Mouse (Mus musculus): Measurements from ENCODE around the gene Gm3233. TPM values are rescaled to one million over a fixed set of nuclear protein-coding genes. Genes with fewer than 3 reads are reported as not detected.
"Not testable (repeated sequence)": the region's sequence is repeated elsewhere in the genome, so short reads cannot be mapped to it uniquely, and the experiment has no call there.

The Gm3233 gene
- not detected in 2 replicates for total RNA-seq (2014; fragmentation: Nextera tagmentation)
- 0.33 TPM in 1 of 2 replicates, not detected in the other for total RNA-seq (2017)
- polyA plus RNA-seq (2012), result not detected in 2 replicates

DNA sequence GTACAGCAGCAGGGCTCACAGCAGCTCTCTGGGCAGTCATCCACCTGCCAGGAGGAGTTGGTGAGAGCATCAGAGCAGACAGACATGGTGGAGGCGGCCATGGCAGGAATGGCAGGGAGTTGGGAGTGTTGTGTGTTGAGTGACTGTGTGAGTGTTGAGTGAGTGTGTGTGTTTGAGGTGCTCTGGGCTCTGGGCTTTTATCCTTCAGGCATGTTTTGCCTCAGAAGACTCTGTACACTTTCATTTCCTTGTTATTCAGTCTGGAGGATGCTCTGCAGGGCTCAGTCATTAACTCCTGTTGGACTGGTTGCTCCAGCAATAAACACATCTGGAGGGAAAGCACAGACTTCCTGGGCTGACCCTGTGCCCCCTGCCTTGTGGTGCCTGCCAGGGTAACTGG lies at the start of gene Gm3233:
Gene Gm3233 (minus strand): TSS at position 101 of the 400 bp plus-strand sequence.
- H3K4me3 ChIP-seq (ENCODE audit: low read depth, low read length); H3K4me1 ChIP-seq (ENCODE audit: insufficient read depth, low read depth, low read length); DNase-seq (ENCODE audit: low spot score); ATAC-seq (ENCODE audit: extremely low read depth, insufficient number of reproducible peaks, low FRiP score, poor library complexity, severe bottlenecking); H3K36me3 ChIP-seq (replicated peaks); H3K9me3 ChIP-seq (replicated peaks); H3K27me3 ChIP-seq (ENCODE audit: insufficient read depth, low read length): not testable (repeated sequence)

DNA sequence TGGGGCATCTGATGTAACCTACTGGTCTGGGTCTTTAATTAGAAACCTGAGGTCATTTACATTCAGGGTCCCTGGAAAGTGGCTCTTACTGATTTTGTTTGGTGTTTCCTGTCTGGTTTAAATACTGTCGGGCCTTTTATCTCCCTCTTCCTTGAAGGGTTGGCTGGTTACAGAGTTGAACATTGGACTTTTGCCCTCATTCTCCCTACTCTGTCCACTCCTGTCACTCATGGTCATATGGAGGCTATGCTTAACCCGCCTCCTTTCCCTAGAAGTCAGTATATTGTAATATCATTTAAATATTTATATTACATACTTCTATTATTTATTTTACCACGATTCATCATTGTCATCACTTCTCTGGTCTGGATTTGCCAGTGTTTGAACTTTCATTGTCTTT lies 44.6 kb upstream of the Gm3233 start:
- H3K36me3 ChIP-seq (replicated peaks), result no peaks in the 10 kb centered on the region
- no peaks in the 10 kb centered on the region for H3K9me3 ChIP-seq (replicated peaks)
- ATAC-seq (ENCODE audit: extremely low read depth, insufficient number of reproducible peaks, low FRiP score, poor library complexity, severe bottlenecking) (no peak), DNase-seq (ENCODE audit: low spot score) (no peak)
- no peak overlapping the region for H3K4me3 ChIP-seq (ENCODE audit: low read depth, low read length)
- no peak for TF ChIP-seq GATA2 (IDR thresholded peaks at IDR 0.05; ENCODE audit: borderline replicate concordance, low read depth, low read length)
- no peak for TF ChIP-seq POLR2AphosphoS5 (IDR thresholded peaks at IDR 0.05; ENCODE audit: insufficient replicate concordance, low read depth, low read length)
- no peak for TF ChIP-seq TAL1 (conservative IDR thresholded peaks at IDR 0.05; ENCODE audit: low read depth, low read length)
- no peak for TF ChIP-seq GATA1 (IDR thresholded peaks at IDR 0.05; ENCODE audit: borderline replicate concordance, low read length)
- peaks cover 4% of the 10 kb centered on the region; the same call in 1 of the 2 replicates for H3K27me3 ChIP-seq (ENCODE audit: insufficient read depth, low read length)
- no peaks in the 10 kb centered on the region for H3K4me1 ChIP-seq (ENCODE audit: insufficient read depth, low read depth, low read length)

DNA sequence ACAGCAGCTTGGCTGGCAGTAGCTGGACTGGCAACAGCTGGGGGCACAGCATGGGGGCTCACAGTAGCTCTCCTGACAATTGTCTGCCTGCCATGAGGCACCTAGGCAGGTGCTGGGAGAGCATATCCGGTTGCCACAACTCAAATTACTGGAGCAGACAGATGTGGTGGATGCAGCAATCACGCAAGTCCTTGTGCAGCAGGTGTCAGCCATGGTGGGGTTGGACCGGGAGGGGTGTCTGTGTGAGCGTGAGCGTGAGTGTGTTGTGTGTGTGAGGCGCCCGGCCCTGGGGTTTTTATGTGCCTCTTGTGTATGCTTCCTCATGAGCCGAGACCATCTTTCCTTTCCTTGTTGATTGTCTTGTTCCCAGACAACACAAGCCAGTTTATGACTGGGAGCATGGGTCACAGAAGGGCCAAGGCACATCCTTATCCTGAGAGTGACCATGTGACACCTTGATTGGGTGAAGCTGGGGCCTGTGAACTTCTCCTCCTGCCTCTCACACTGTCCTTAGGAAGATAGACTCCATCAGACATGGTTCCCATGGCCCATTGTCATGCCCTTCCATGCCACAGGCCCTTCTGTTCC lies 39.5 kb upstream of the Gm3233 start, which contains the start of gene Gm19668:
Gene Gm19668 (minus strand): TSS at position 213 of the 588 bp plus-strand sequence.
- ATAC-seq (ENCODE audit: extremely low read depth, insufficient number of reproducible peaks, low FRiP score, poor library complexity, severe bottlenecking) (no peak), DNase-seq (ENCODE audit: low spot score) (no peak)
- no peaks in the 10 kb centered on the region for H3K4me1 ChIP-seq (ENCODE audit: insufficient read depth, low read depth, low read length)
- H3K27me3 ChIP-seq (ENCODE audit: insufficient read depth, low read length), result peaks cover 11% of the 10 kb centered on the region; the same call in 1 of the 2 replicates
- H3K4me3 ChIP-seq (ENCODE audit: low read depth, low read length), result no peak within 1 kb of the TSS
- no peak for TF ChIP-seq GATA1 (IDR thresholded peaks at IDR 0.05; ENCODE audit: borderline replicate concordance, low read length)
- TF ChIP-seq CTCF (IDR thresholded peaks at IDR 0.05; ENCODE audit: low read depth, low read length), result no peak
- TF ChIP-seq TAL1 (conservative IDR thresholded peaks at IDR 0.05; ENCODE audit: low read depth, low read length), result no peak
- TF ChIP-seq POLR2AphosphoS5 (IDR thresholded peaks at IDR 0.05; ENCODE audit: insufficient replicate concordance, low read depth, low read length), result no peak
- TF ChIP-seq GATA2 (IDR thresholded peaks at IDR 0.05; ENCODE audit: borderline replicate concordance, low read depth, low read length), result no peak
- no peaks in the 10 kb centered on the region for H3K9me3 ChIP-seq (replicated peaks)
- H3K36me3 ChIP-seq (replicated peaks), result no peaks in the 10 kb centered on the region

GRCm38 (mm10) chr10:77798164-77798920 lies 38.9 kb upstream of the Gm3233 start:
- DNase-seq (ENCODE audit: low spot score); H3K36me3 ChIP-seq (replicated peaks); H3K4me3 ChIP-seq (ENCODE audit: low read depth, low read length); ATAC-seq (ENCODE audit: extremely low read depth, insufficient number of reproducible peaks, low FRiP score, poor library complexity, severe bottlenecking); H3K4me1 ChIP-seq (ENCODE audit: insufficient read depth, low read depth, low read length); H3K9me3 ChIP-seq (replicated peaks): not testable (repeated sequence)
- H3K27me3 ChIP-seq (ENCODE audit: insufficient read depth, low read length), result peaks cover 11% of the 10 kb centered on the region; the same call in 1 of the 2 replicates

GRCm38 (mm10) chr10:77797677-77798076 lies 38.2 kb upstream of the Gm3233 start:
- Histone ChIP-seq H3K4me3 (ENCODE audit: low read depth, low read length) (no peak overlapping the region), H3K27me3 (ENCODE audit: insufficient read depth, low read length) (peaks cover 11% of the 10 kb centered on the region; the same call in 1 of the 2 replicates), H3K9me3 (replicated peaks) (no peaks in the 10 kb centered on the region), H3K4me1 (ENCODE audit: insufficient read depth, low read depth, low read length) (no peaks in the 10 kb centered on the region), H3K36me3 (replicated peaks) (no peaks in the 10 kb centered on the region)
- TF ChIP-seq GATA1 (IDR thresholded peaks at IDR 0.05; ENCODE audit: borderline replicate concordance, low read length) (no peak), TAL1 (conservative IDR thresholded peaks at IDR 0.05; ENCODE audit: low read depth, low read length) (no peak), POLR2AphosphoS5 (IDR thresholded peaks at IDR 0.05; ENCODE audit: insufficient replicate concordance, low read depth, low read length) (no peak), GATA2 (IDR thresholded peaks at IDR 0.05; ENCODE audit: borderline replicate concordance, low read depth, low read length) (no peak), CTCF (IDR thresholded peaks at IDR 0.05; ENCODE audit: low read depth, low read length) (no peak)
- DNase-seq (ENCODE audit: low spot score) (no peak), ATAC-seq (ENCODE audit: extremely low read depth, insufficient number of reproducible peaks, low FRiP score, poor library complexity, severe bottlenecking) (no peak)

- Histone ChIP-seq H3K4me3 (ENCODE audit: low read depth, low read length) (no peak within 1 kb of the TSS), H3K9me3 (replicated peaks) (no peaks in the 10 kb centered on the region), H3K36me3 (replicated peaks) (no peaks in the 10 kb centered on the region), H3K4me1 (ENCODE audit: insufficient read depth, low read depth, low read length) (no peaks in the 10 kb centered on the region), H3K27me3 (ENCODE audit: insufficient read depth, low read length) (peaks cover 7% of the 10 kb centered on the region; the same call in 1 of the 2 replicates)
- TF ChIP-seq GATA2 (IDR thresholded peaks at IDR 0.05; ENCODE audit: borderline replicate concordance, low read depth, low read length) (no peak), CTCF (IDR thresholded peaks at IDR 0.05; ENCODE audit: low read depth, low read length) (no peak), POLR2AphosphoS5 (IDR thresholded peaks at IDR 0.05; ENCODE audit: insufficient replicate concordance, low read depth, low read length) (no peak), TAL1 (conservative IDR thresholded peaks at IDR 0.05; ENCODE audit: low read depth, low read length) (no peak), GATA1 (IDR thresholded peaks at IDR 0.05; ENCODE audit: borderline replicate concordance, low read length) (no peak)
- DNase-seq (ENCODE audit: low spot score), result no peak
- ATAC-seq (ENCODE audit: extremely low read depth, insufficient number of reproducible peaks, low FRiP score, poor library complexity, severe bottlenecking), result no peak
Observed at GRCm38 (mm10) chr10:77794976-77795375, 35.5 kb upstream of the Gm3233 start, which contains the start of gene Gm9639. TSS of gene Gm9639 (minus strand) at chr10:77795076.

Data from G1E (cell line).